Mouse (Mus musculus): Measurements from ENCODE around the gene Slc4a3.
A peak's percentile ranks its signal among the peaks of the same experiment; 100 is the strongest.

The Slc4a3 gene

GRCm38 (mm10) chr1:75545965-75546956 lies at the start of gene Slc4a3:
Gene Slc4a3, plus strand, starts transcription at chr1:75546266.
- peak; percentile 61 for DNase-seq (ENCODE audit: low spot score)

GRCm38 (mm10) chr1:75498897-75499296 lies 47.2 kb upstream of the Slc4a3 start:
- no peak for DNase-seq (ENCODE audit: low spot score)

GRCm38 (mm10) chr1:75499441-75499840 lies 46.6 kb upstream of the Slc4a3 start:
- DNase-seq (ENCODE audit: low spot score) = no peak

GRCm38 (mm10) chr1:75501905-75502304 lies 44.2 kb upstream of the Slc4a3 start:
- DNase-seq (ENCODE audit: low spot score) = no peak

- no peak for DNase-seq (ENCODE audit: low spot score)
These were observed 43.0 kb upstream of the Slc4a3 start for GRCm38 (mm10) chr1:75502945-75503650.

DNA sequence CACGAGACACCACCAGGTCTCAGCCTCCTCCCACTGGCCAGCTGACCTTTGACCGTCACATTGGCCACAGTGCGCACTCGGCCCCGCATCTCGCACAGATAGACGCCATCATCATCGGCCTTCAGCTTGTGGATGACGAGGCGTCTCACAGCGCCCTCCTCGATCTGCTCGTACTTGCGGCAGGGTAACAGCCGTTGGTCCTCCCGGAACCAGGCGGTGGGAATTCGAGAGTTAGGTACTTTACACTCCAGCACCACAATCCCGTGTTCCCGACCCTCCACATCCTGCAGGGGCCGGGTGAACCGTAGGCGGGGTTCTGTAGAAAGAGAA lies 42.5 kb upstream of the Slc4a3 start:
- no peak for DNase-seq (ENCODE audit: low spot score)

DNA sequence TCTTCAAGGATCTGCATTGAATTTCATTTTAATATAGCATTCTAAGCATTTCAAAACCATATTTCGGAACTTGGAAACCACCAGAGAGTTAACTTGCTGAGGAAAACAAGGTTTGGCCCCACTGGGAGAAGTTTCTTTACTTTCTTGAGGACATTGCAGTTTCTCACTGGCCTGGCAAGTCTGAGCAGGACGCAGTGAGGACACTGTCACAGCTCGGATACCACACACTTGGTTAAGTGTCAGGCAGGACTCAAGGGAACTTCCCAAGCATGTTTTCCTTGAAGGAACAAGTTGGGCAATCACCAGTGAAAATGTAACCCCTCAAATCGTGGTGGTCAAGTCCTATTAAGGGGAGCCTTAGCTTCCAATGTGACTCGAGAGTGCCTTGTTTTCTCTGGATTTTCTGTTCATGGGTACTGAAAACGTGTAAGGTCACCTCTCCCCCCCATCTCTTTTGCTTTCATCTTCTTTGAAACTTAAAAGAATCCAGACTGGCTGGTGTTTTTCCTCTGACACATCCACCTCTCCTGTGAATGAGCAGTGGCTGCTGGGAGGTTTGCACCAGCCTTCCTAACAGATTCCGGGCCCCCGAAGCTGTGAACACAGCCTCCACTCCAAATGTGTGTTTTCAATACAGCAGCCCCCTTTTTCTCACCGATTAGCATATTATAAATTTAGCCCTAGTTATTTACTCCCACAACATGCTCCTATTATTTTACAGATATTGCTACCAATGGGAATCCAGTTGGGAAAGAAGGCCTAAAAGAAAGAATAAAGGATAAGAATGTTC lies 41.6 kb upstream of the Slc4a3 start:
- DNase-seq (ENCODE audit: low spot score) = peak; percentile 65

- DNase-seq (ENCODE audit: low spot score) = peak; percentile 66
These were observed 40.7 kb upstream of the Slc4a3 start for GRCm38 (mm10) chr1:75505159-75505955.

DNA sequence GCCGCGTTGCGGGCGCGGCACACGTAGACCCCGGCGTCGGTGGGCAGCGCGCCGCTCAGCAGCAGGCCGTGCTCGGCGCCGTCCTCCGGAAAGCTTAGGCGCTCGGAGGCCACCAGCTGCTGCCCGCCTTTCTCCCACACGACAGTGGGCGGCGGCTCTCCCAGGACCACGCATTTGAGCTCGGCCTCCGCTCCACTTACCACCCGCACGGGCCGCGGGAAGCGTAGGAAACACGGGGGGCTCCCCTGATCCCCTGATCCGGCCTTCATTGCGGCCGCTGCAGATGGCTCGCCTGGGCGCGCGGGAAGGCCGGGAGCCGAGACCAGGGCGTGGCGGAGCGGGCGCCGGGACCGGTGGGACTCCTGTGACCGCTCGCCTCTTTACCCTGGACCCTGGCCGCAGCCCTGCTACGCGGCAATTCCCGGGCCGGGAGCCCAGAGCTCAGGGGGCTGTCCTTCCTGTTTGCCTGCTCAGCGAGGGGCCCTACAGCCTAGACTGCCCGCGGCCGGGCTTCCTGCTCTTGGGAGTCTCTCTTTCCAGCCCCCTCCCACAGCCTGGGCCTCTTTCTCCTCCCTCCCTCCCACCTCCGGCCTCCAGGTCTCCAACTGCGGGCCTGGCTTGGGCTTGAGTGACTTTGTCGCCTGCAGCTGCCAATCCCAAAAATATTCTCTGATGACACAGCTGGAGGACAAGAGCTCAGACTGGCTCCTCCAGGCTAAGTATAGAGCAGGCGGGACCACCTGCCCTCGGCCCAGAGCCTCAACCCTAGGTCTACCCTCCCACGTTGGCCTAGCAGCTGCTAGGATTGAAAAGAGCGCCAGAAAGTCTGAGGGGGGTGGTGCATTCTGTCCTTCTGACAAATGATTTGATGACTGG lies 39.9 kb upstream of the Slc4a3 start, which contains the start of gene Obsl1:
Gene Obsl1, minus strand, starts transcription at position 497 of the 876 bp plus-strand sequence.
- peak; percentile 88 for DNase-seq (ENCODE audit: low spot score)

GRCm38 (mm10) chr1:75507006-75507405 lies 39.1 kb upstream of the Slc4a3 start, which contains the start of gene Inha:
Gene Inha, plus strand, starts transcription at chr1:75507077.
- no peak for DNase-seq (ENCODE audit: low spot score)

DNA sequence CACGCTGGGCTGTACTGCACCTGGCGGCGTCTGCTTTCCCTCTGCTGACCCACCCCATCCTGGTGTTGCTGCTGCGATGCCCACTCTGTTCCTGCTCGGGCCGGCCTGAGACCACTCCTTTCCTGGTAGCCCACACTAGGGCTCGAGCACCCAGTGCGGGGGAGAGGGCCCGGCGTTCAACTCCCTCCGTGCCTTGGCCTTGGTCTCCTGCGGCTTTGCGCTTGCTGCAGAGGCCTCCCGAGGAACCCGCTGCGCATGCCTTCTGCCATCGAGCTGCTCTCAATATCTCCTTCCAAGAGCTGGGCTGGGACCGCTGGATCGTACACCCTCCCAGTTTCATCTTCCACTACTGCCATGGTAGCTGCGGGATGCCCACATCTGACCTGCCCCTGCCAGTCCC lies 36.5 kb upstream of the Slc4a3 start:
- no peak for DNase-seq (ENCODE audit: low spot score)

DNA sequence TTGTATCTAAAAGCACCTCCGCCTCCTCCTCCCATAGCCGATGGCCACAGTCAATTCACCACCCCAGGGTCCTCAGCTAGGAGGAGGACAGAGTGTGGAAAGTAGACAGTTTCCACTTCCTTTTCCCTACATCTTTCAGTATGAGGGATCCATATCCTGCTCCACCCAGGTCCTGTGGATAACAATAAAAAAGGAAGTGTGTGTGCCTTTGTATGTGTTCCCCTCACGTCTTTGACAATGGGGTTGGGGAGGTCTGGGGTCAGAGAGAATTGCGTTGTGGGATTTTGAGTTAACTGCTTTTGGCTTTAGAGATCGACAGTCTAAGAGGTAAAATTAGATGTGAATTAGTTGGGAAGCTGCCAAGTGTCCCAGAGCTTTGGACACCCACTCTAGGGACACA lies 35.9 kb upstream of the Slc4a3 start:
- no peak for DNase-seq (ENCODE audit: low spot score)

DNA sequence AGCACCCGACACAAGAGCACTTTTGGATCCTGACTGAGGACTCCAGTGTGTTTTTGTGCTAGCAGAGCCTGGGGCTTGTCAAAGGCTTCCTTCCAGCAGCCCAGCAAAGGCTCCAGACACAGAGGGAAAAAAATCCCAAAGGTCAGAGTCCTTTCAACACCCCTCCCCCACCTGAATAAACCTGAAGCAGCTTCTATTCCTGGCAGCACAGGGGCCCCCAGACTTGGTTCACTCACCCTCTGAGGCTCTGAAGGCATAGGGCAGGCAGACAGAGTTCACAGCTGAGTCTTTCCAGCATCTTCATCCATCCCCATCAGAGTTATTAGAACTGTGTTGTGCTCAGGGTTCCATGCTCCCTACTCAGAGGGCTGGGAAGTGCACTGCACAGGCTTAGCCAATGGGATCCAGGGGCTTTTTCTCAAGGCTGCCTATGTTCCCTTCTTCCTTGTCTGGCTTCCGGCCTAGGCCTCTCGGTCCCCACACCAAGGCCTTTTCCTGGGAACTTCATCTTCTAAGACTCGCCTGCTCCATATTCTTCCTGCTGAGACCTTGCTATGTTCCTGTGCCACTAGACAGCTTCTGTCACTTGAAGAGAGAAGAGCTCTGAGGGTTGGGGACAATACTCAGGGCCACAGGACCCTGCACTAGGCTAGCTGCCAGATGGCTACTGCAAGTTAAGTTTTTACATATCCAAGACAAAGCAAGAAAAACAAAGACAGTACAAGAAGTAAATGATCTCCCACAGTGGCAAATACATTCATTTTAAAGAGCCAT lies 34.4 kb upstream of the Slc4a3 start:
- peak; percentile 42 for DNase-seq (ENCODE audit: low spot score)

- DNase-seq (ENCODE audit: low spot score) = no peak
These were observed 33.5 kb upstream of the Slc4a3 start for GRCm38 (mm10) chr1:75512550-75512949.

DNA sequence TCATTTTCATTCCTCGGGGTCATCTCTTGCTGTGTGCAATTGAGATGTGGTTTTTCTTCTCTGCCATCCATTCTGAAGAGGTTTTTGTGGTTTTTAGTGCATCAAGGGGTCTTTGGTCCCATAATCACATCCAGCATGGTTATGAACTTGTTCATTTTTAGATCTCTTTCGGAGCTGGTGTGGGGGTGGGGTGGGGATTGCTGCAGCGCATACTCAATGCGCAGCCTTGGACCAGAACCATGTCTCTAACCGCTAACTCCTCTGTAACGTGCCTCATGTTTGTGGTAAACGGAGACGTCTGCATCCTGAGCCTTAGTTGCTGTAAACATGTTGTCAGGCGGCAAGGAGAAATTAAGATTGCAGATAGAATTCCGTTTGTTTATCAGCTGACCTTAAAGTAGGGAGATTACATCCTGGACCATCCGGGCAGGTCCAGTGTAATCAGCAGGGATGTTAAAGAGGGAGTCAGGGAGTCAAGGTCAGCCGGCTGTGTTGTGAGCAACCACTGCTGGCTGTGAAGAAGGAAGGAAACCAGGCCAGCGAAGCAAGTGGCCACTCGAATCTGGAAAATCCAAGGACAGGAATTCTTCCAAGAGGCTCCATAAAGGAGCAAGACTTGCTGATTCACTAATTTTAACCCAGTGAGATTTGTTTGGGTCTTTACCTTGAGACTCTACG lies 29.2 kb upstream of the Slc4a3 start:
- DNase-seq (ENCODE audit: low spot score) = no peak

GRCm38 (mm10) chr1:75517984-75518383 lies 28.1 kb upstream of the Slc4a3 start:
- DNase-seq (ENCODE audit: low spot score) = no peak

DNA sequence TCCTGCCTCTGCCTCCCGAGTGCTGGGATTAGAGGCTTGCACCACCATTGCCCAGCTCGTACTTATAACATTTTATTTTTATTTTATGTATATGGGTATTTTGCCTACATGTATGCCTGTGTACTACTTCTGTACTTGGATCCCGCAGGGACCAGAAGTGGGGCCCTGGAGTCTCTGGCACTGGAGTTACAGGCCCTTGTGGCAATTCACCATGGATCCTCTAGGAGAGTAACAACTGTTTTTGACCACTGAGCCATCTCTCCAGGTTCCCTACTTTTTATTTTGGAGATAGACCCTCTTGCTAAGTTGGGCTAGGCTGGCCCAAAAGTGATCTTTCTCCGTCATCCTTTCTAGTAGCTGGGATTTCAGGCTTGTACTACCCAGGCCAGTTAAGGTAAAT lies 27.6 kb upstream of the Slc4a3 start:
- no peak for DNase-seq (ENCODE audit: low spot score)

- peak; percentile 68 for DNase-seq (ENCODE audit: low spot score)
These were observed 26.5 kb upstream of the Slc4a3 start for GRCm38 (mm10) chr1:75519576-75519975.
